Mouse (Mus musculus) midbrain, embryonic 13.5 days (tissue): Measurements from ENCODE around the gene Zfp365. TPM values are rescaled to one million over a fixed set of nuclear protein-coding genes. Genes with fewer than 3 reads are reported as not detected.

Experiments
- ATAC-seq: fragments of 200-750 bp; cut with Nextera tagmentation; 2 replicates; pipeline ENCODE4 v1.8.0; 2017; ENCODE audit warnings: mild to moderate bottlenecking, moderate TSS enrichment, moderate library complexity
- H3K27ac ChIP-seq: fragments of 300-500 bp; sonication (generic); 2 replicates; pipeline ENCODE4 v1.5.1; 2015; ENCODE audit warnings: inconsistent platforms, mild to moderate bottlenecking, moderate library complexity
- H3K27me3 ChIP-seq: fragments of 300-500 bp; sonication (generic); 2 replicates; pipeline ENCODE4 v1.6.1; 2015; ENCODE audit warnings: mild to moderate bottlenecking, inconsistent platforms
- H3K36me3 ChIP-seq: fragments of 300-500 bp; sonication (generic); 2 replicates; pipeline ENCODE4 v1.6.1; 2015; ENCODE audit warnings: mild to moderate bottlenecking, inconsistent platforms
- H3K4me1 ChIP-seq: fragments of 300-500 bp; sonication (generic); replicated peaks from 2 replicates; pipeline ENCODE4 v1.6.1; 2015; ENCODE audit warnings: inconsistent platforms
- H3K4me2 ChIP-seq: fragments of 300-500 bp; sonication (generic); replicated peaks from 2 replicates; pipeline ENCODE4 v1.6.1; 2015; ENCODE audit warnings: moderate library complexity, mild to moderate bottlenecking, inconsistent platforms
- H3K4me3 ChIP-seq: fragments of 300-500 bp; sonication (generic); replicated peaks from 2 replicates; pipeline ENCODE4 v1.5.1; 2015; ENCODE audit warnings: mild to moderate bottlenecking, inconsistent platforms
- H3K9ac ChIP-seq: fragments of 300-500 bp; sonication (generic); replicated peaks from 2 replicates; pipeline ENCODE4 v1.6.1; 2015; ENCODE audit warnings: mild to moderate bottlenecking, inconsistent platforms
- H3K9me3 ChIP-seq: fragments of 300-500 bp; sonication (generic); 2 replicates; pipeline ENCODE4 v1.6.1; 2016; ENCODE audit warnings: mild to moderate bottlenecking, inconsistent platforms
- WGBS: fragments of 180-500 bp; shearing (Covaris S2); methylation state at CpG from one replicate; pipeline ENCODE4 v1.1.7; 2015; 5-methylcytosine and 5-hydroxymethylcytosine counted together
- polyA plus RNA-seq: library from polyadenylated mRNA; unstranded; fragments of >200 nt; fragmentation: Nextera tagmentation; extraction: Ambion mirVana; gene quantifications from 2 replicates; pipeline ENCODE4 v1.2.1, GENCODE M21; 2015

Zfp365 gene
- polyA plus RNA-seq: 2.7 and 3.0 TPM in 2 replicates

GRCm38 (mm10) chr10:67912337-67912776, at the start of gene Zfp365:
TSS of gene Zfp365 (minus strand) at chr10:67912662.
- peak within 1 kb of the TSS; percentile 73 for H3K4me2 ChIP-seq
- peak within 1 kb of the TSS; percentile 68 for H3K9ac ChIP-seq
- no peak within 1 kb of the TSS for H3K27ac ChIP-seq
- H3K36me3 ChIP-seq: 0 out of 2 replicates have a peak, but pooled peaks cover 3% of the 10 kb centered on the region
- H3K4me1 ChIP-seq: peaks cover 12% of the 10 kb centered on the region
- H3K27me3 ChIP-seq: peaks cover 82% of the 10 kb centered on the region
- H3K4me3 ChIP-seq: peak within 1 kb of the TSS; percentile 58
- under 1% methylated on average over 42 of the region's 43 CpGs for WGBS
- peak; percentile 96 for ATAC-seq
- H3K9me3 ChIP-seq: no peaks in the 10 kb centered on the region; the same call in 1 of the 2 replicates

GRCm38 (mm10) chr10:67959982-67960381, 47.5 kb upstream of the Zfp365 start:
- Histone ChIP-seq H3K27me3 (no peaks in the 10 kb centered on the region), H3K9me3 (no peaks in the 10 kb centered on the region), H3K36me3 (no peaks in the 10 kb centered on the region), H3K9ac (no peak overlapping the region), H3K4me3 (no peak overlapping the region), H3K27ac (no peak overlapping the region), H3K4me2 (no peak overlapping the region), H3K4me1 (peaks cover 15% of the 10 kb centered on the region)
- no peak for ATAC-seq
- 60% methylated on average over 3 of the region's 3 CpGs for WGBS

GRCm38 (mm10) chr10:67955982-67956381, 43.5 kb upstream of the Zfp365 start:
- H3K9ac ChIP-seq: no peak overlapping the region
- H3K4me1 ChIP-seq: no peaks in the 10 kb centered on the region
- H3K27me3 ChIP-seq: no peaks in the 10 kb centered on the region
- no peaks in the 10 kb centered on the region for H3K36me3 ChIP-seq
- no peaks in the 10 kb centered on the region for H3K9me3 ChIP-seq
- H3K4me3 ChIP-seq: no peak overlapping the region
- 90% methylated on average over 2 of the region's 2 CpGs for WGBS
- no peak overlapping the region for H3K4me2 ChIP-seq
- no peak overlapping the region for H3K27ac ChIP-seq
- ATAC-seq: no peak

DNA sequence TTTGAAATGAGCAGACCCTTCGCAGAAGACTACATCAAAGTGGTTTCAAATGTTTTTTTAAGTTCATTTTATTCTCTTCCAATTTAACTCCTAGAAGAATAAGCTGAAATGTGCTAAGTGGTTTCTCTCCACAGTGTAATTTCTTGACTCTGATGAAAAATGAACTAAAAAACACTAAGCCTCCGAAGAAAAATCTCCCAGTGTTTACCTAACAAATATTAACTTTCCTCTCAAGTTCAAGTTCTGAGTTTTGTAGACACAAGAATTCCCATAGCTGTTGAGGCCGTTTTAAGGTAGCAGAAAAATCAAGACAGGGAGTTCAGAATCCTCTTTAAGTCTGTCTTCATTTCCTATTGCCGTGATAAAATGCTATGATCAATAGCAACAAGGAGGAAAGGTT, 39.2 kb upstream of the Zfp365 start:
- Histone ChIP-seq H3K27ac (no peak overlapping the region), H3K27me3 (no peaks in the 10 kb centered on the region), H3K9ac (no peak overlapping the region), H3K9me3 (no peaks in the 10 kb centered on the region), H3K4me3 (no peak overlapping the region), H3K36me3 (no peaks in the 10 kb centered on the region), H3K4me2 (no peak overlapping the region), H3K4me1 (no peaks in the 10 kb centered on the region)
- 83% methylated on average over 4 of the region's 4 CpGs for WGBS
- ATAC-seq: no peak

DNA sequence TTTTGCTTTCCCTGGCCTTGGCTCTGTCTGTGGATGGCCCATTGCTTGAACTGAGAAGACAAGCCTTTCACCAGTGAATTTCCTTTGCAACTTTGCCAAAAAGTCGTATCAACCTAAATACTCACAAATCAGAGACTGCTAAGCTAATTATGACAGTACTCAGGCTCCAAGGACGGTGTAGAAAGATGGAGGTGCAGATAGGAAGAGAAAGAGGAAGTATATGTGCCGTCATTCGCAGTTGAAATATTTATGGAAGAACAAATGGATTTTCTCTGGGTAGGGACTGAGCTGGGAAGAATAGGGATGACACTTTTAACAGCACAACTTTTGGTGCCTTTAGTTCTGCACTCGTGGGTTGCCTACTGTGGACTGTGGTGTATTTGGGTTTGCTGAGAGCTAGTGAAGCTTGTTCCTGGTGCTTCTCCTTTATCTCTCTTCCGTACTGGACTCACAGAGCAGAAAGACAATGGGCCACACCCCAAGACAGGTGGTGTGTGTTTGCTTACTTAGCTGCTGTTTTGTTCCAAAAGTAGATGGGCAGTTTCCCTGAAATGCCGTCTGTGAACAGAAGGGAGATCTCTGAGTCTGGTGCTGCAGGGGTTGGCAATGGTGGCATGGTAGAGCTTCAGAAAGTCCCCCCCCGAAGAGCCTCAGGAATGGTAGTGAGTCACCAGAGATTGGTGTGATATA, 37.7 kb upstream of the Zfp365 start:
- Histone ChIP-seq H3K9ac (no peak overlapping the region), H3K36me3 (no peaks in the 10 kb centered on the region), H3K4me3 (no peak overlapping the region), H3K27ac (no peak overlapping the region), H3K4me2 (no peak overlapping the region), H3K27me3 (no peaks in the 10 kb centered on the region), H3K9me3 (no peaks in the 10 kb centered on the region), H3K4me1 (no peaks in the 10 kb centered on the region)
- no peak for ATAC-seq
- WGBS: 86% methylated on average over 8 of the region's 8 CpGs

DNA sequence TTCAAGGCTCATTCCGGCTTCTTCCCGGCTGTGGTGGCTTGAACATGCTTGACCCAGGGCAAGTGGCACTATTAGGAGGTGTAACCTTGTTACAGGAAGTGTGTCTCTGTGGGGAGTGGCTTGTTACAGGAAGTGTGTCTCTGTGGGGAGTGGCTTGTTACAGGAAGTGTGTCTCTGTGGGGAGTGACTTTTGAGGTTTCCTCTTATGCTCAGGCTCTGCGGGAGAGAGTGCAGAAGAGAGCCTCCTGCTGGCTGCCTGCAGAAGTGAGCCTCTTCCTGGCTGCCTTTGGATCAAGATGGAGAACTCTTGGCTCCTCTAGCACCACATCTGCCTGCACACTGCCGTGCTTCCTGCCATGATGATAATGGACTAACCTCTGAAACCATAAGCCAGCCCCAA, 31.1 kb upstream of the Zfp365 start:
- 0 out of 2 replicates have a peak, but pooled peaks cover 3% of the 10 kb centered on the region for H3K4me1 ChIP-seq
- no peak for ATAC-seq
- 90% methylated on average over 4 of the region's 4 CpGs for WGBS
- no peaks in the 10 kb centered on the region for H3K27me3 ChIP-seq
- no peaks in the 10 kb centered on the region for H3K9me3 ChIP-seq
- H3K27ac ChIP-seq: no peak overlapping the region
- H3K4me2 ChIP-seq: no peak overlapping the region
- H3K36me3 ChIP-seq: no peaks in the 10 kb centered on the region
- no peak overlapping the region for H3K9ac ChIP-seq
- no peak overlapping the region for H3K4me3 ChIP-seq

DNA sequence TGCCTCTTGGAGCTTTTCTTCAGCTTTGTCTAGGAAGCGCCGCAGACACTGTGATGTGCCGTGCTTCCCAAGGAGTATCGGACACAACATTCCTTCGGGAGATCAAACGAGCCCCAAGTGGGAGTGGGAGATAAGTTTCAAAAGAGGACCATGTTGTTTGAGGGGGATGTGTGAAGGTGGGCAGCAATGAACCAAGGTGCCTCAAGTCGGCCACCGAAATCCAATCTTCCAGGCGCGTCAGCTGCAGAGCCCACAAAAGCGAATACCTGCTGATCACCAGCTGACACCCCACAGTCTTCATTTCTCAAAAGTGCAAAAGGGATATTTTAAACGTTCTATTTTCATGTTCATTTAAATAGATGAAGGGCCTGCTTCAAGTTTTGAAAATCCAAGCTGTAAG, 27.1 kb upstream of the Zfp365 start:
- Histone ChIP-seq H3K4me3 (no peak overlapping the region), H3K27me3 (no peaks in the 10 kb centered on the region), H3K9me3 (no peaks in the 10 kb centered on the region), H3K36me3 (no peaks in the 10 kb centered on the region), H3K9ac (no peak overlapping the region), H3K27ac (no peak overlapping the region), H3K4me2 (no peak overlapping the region), H3K4me1 (0 out of 2 replicates have a peak, but pooled peaks cover 3% of the 10 kb centered on the region)
- 75% methylated on average over 12 of the region's 12 CpGs for WGBS
- ATAC-seq: no peak

- H3K4me3 ChIP-seq: no peak overlapping the region
- H3K9ac ChIP-seq: no peak overlapping the region
- 0 out of 2 replicates have a peak, but pooled peaks cover 3% of the 10 kb centered on the region for H3K4me1 ChIP-seq
- H3K27ac ChIP-seq: no peak overlapping the region
- no peaks in the 10 kb centered on the region for H3K36me3 ChIP-seq
- no peaks in the 10 kb centered on the region for H3K27me3 ChIP-seq
- 87% methylated on average over 5 of the region's 5 CpGs for WGBS
- no peak overlapping the region for H3K4me2 ChIP-seq
- no peak for ATAC-seq
- H3K9me3 ChIP-seq: no peaks in the 10 kb centered on the region
These were observed 25.3 kb upstream of the Zfp365 start for GRCm38 (mm10) chr10:67937775-67938174.

GRCm38 (mm10) chr10:67936944-67937343, 24.5 kb upstream of the Zfp365 start:
- 81% methylated on average over 4 of the region's 4 CpGs for WGBS
- Histone ChIP-seq H3K9me3 (no peaks in the 10 kb centered on the region), H3K4me3 (no peak overlapping the region), H3K4me1 (0 out of 2 replicates have a peak, but pooled peaks cover 3% of the 10 kb centered on the region), H3K27ac (no peak overlapping the region), H3K27me3 (no peaks in the 10 kb centered on the region), H3K9ac (no peak overlapping the region), H3K4me2 (no peak overlapping the region), H3K36me3 (no peaks in the 10 kb centered on the region)
- ATAC-seq: no peak

DNA sequence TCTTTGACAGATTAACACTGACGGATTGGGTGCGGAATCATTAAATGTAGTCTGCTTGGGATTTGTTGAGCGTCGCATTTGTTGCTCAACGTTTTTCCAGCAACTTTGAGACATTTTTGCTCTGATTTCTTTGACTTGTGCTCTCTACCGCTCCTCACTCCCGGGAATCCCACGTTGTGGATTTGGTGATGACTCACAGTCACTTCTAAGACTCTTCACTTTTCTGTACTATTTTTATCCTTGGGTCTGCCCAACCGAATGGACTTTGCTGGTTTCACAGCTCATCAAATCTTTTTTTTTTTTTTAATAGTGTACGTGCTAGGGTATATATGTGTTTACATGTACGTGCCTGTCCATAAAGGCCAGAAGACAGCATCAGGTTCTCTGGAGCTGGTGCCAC, 20.3 kb upstream of the Zfp365 start:
- ATAC-seq: no peak
- Histone ChIP-seq H3K27ac (no peak overlapping the region), H3K4me2 (no peak overlapping the region), H3K9ac (no peak overlapping the region), H3K27me3 (no peaks in the 10 kb centered on the region), H3K4me3 (no peak overlapping the region), H3K9me3 (no peaks in the 10 kb centered on the region), H3K36me3 (no peaks in the 10 kb centered on the region), H3K4me1 (no peaks in the 10 kb centered on the region)
- WGBS: 91% methylated on average over 11 of the region's 11 CpGs

- Histone ChIP-seq H3K4me2 (no peak overlapping the region), H3K4me3 (no peak overlapping the region), H3K4me1 (no peaks in the 10 kb centered on the region), H3K9ac (no peak overlapping the region), H3K27ac (no peak overlapping the region), H3K27me3 (no peaks in the 10 kb centered on the region), H3K36me3 (no peaks in the 10 kb centered on the region), H3K9me3 (no peaks in the 10 kb centered on the region)
- ATAC-seq: no peak
- WGBS: 82% methylated on average over 4 of the region's 4 CpGs
These were observed 18.9 kb upstream of the Zfp365 start for GRCm38 (mm10) chr10:67931328-67931727.

GRCm38 (mm10) chr10:67928584-67928983, 16.1 kb upstream of the Zfp365 start:
- no peak overlapping the region for H3K27ac ChIP-seq
- no peak for ATAC-seq
- H3K9me3 ChIP-seq: no peaks in the 10 kb centered on the region
- H3K4me1 ChIP-seq: no peaks in the 10 kb centered on the region
- H3K36me3 ChIP-seq: no peaks in the 10 kb centered on the region
- WGBS: 79% methylated on average over 7 of the region's 7 CpGs
- no peak overlapping the region for H3K4me3 ChIP-seq
- H3K27me3 ChIP-seq: no peaks in the 10 kb centered on the region
- no peak overlapping the region for H3K9ac ChIP-seq
- H3K4me2 ChIP-seq: no peak overlapping the region
